Mouse (Mus musculus): ENCODE measurements around the gene Stt3a.

DNA sequence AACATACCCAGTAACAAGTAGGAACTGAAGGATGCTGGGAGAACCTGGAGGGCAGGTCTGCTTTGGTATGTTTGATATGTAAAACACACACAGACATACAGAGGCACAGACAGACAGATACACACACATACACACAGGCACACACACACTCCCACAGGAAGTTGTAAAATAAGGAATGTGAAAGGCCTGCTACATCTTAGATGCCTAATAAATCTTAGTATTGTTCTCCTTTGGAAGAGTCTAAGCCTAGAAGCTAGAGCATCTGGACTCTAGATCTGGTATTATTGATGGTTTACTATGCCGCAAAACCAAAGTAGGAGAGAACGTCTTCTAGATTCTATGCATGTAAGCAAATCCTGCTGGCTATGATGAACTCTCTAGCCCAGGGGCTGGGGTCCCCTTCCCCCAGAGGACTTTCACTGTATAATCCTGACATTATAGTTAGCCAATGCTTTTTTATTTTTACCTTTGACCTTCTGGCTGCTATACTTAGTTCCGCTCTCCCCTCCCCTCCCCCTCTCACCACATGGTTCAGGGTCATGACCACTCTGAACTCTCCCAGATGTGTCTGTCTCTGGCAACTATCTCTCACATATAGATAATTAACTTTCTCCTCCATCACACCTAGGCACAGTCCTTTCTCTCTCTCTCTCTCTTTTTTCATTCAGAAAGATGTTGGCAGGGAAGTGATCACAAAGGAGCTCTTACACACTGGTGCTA, 37.9 kb upstream of the Stt3a start:
- TF ChIP-seq CTCF (IDR thresholded peaks at IDR 0.05; ENCODE audit: low read depth, low read length) (no peak), POLR2A (IDR thresholded peaks at IDR 0.05; ENCODE audit: borderline replicate concordance, low read depth, low read length) (no peak)

All from bone marrow macrophage, adult 2 months (primary cell).